Mouse (Mus musculus) spleen, postnatal 10 days (tissue): Measurements from ENCODE around the gene Gm6465.
"Not testable (repeated sequence)": the region's sequence is repeated elsewhere in the genome, so short reads cannot be mapped to it uniquely, and the experiment has no call there.

Experiments
- DNase-seq, 2 experiments: peaks; one replicate each; pipeline ENCODE4 v3.0.0; 2021 to 2022; ENCODE audit warnings: low spot score in 2 of 2

Gm6465 gene

DNA sequence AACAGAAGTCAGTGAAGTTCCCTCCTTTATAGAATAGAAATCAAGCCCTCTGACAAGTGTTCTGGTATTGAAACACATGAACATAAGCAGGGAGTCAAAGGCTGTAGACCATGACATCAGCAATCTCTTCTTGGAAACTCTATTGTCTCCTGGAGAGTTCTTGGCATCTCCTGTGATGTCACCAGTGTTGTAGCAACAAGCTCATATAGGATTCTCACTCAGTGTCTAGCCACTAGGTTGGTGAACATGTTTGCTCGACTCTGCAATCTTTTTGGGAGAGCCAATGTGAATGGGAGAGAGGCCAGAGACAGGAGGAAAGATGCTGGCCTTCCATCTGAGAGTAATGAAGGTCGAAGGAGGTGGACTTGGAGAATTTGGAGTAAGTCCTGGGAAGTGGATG lies at the start of gene Gm6465:
Gene Gm6465, plus strand, starts transcription at position 301 of the 400 bp plus-strand sequence.
- DNase-seq = not testable (repeated sequence)

DNA sequence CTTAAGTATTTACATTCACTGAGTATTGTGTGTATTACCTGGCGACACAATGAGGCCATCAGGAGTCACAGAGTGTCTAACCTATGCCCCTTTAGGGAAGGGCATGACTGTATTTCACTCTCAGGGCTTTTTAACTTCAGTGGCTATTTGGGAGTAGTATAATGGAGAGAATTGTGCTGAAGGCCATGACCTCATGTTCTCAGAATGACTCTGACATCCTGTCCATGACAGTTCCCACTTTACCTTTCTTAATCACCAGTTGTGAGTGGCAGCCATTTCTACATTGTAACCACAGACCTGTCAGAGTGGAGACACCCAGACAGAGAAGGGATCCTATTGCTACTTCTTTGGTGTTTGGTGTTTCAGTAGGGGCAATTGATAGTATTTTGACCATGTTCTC lies 485 bp downstream of the Gm6465 start:
- DNase-seq = not testable (repeated sequence)

DNA sequence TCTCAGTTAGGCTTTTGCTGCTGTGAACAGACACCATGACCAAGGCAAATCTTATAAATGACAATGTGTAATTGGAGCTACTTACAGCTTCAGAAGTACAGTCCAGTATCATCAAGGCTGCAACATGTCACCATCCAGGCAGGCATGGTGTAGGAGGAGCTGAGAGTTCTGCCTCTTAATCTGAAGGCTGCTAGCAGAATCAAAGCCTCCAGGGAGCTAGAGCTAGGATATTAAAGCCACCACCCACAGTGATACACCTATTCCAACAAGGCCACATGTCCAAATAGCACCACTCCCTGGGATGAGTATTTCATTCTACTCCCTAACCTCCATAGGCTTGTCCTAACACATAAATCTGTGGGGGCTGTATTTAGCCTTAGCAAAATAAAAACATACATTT lies 12.6 kb downstream of the Gm6465 start:
- not testable (repeated sequence) for DNase-seq
